Mouse (Mus musculus): ENCODE measurements at regions not wholly inside any gene's neighbourhood (a gene's known extent, or its start where the extent isn't known, plus 50 kb on each side); places are given as distances from the start of the nearest gene placed in this dataset.

DNA sequence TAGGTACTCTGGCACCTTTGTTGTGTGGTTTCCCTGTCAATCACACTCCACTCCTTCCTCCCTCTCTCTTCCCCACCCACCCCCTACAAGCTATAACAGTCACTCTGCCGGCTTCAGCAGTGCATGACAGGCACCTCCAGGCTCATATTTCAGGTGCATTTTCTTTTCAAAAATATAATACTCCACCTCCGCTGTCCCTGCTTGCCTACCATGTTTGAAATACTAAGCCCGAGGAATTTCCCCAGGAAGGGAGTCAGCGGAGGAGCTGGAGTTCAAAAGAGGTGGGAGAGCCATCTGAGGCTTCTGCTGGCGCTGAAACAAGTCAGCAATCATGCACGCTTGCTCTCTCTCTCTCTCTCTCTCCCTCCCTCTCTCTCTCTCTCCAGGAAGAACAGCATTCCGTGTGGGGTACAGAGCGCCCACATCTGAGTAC is 96.5 kb upstream of the Basp1 start:
- WGBS, result 48% methylated on average over 8 of the region's 8 CpGs
- Histone ChIP-seq H3K4me1 (replicated peaks; ENCODE audit: control insufficient read depth, insufficient read depth, low read length) (no peaks in the 10 kb centered on the region), H3K27me3 (replicated peaks; ENCODE audit: control insufficient read depth, insufficient read depth, low read length) (peaks cover 37% of the 10 kb centered on the region), H3K4me3 (replicated peaks; ENCODE audit: low read length) (no peak overlapping the region), H3K9me3 (ENCODE audit: control insufficient read depth, low read length) (no peaks in the 10 kb centered on the region), H3K9ac (replicated peaks; ENCODE audit: low read depth, low read length) (no peak overlapping the region), H3K27ac (ENCODE audit: low read length) (no peak overlapping the region), H3K36me3 (ENCODE audit: control insufficient read depth, insufficient read depth) (no peaks in the 10 kb centered on the region), H3K4me2 (ENCODE audit: low read length) (no peak overlapping the region)
- ATAC-seq, result no peak

DNA sequence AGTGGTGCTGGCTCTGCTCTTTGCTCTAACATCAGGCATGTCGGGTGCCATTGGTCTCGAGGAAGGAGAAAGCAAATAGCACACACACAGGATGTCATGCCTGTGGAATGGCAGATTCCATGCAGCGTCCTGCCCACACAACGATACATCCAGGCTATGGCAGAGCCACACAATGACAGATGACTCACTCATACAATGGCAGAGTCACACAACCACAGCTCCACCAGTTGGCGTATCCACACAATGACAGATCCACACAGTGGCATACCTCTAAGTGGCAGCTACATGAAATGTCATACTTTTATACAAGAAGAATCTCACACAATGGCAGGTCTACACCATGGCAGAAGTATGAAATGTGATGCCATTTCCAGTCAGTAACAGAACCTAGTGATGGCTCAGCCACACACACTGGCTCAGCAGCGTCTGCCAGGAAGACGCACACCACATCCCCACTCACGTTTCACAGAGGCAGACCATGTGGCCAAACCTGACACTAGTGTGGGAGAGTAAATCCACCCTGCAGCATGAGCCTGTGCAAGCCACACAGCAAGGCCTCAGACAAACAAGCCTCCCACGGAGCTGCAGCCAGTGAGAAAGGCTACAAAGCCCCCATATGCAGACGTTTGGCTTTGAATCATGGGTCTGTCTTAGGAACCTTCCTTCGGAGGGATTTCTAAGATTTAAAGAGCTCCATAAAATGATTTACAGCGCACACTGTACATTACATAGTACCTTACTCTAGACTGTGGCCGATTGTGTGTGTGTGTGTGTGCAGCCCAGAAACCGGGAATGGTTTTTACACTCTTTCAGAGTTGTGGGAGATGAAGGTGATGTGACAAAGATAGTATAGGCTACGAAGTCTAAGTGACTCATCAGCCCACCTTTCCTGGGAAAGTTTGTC is 104.0 kb upstream of the Myo10 start:
- ATAC-seq, result no peak
- WGBS, result 83% methylated on average over 15 of the region's 15 CpGs
- no peaks in the 10 kb centered on the region for H3K9me3 ChIP-seq (ENCODE audit: control insufficient read depth, low read length)

DNA sequence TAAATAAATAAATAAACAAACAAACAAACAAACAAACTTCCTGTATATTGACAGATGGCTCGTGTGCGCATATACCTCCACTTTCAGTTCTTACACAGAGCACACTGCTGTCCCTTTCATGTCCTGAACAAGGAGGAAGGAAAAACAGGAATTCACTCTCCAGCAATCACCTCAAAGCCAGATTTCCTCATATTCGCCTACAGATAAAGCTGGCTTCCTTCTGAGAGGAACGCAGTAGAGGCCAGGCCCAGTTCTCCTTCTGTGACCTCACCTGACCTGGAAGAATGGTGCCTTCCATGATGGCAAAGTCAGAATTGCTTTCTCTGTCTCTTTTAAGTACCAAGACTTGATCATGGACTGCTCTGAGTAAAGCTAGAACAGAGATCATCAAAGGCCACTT is 98.1 kb upstream of the Myo10 start:
- H3K4me2 ChIP-seq (ENCODE audit: low read length), result no peak overlapping the region
- WGBS, result 96% methylated on average over 4 of the region's 4 CpGs
- H3K4me1 ChIP-seq (replicated peaks; ENCODE audit: control insufficient read depth, insufficient read depth, low read length), result no peaks in the 10 kb centered on the region

More for the DNA sequence above, 104.0 kb upstream of the Myo10 start:
- Histone ChIP-seq H3K4me3 (replicated peaks; ENCODE audit: low read length) (no peak overlapping the region), H3K36me3 (ENCODE audit: control insufficient read depth, insufficient read depth) (no peaks in the 10 kb centered on the region), H3K4me1 (replicated peaks; ENCODE audit: control insufficient read depth, insufficient read depth, low read length) (no peaks in the 10 kb centered on the region), H3K9ac (replicated peaks; ENCODE audit: low read depth, low read length) (no peak overlapping the region), H3K27ac (ENCODE audit: low read length) (no peak overlapping the region), H3K4me2 (ENCODE audit: low read length) (no peak overlapping the region), H3K27me3 (replicated peaks; ENCODE audit: control insufficient read depth, insufficient read depth, low read length) (no peaks in the 10 kb centered on the region)

DNA sequence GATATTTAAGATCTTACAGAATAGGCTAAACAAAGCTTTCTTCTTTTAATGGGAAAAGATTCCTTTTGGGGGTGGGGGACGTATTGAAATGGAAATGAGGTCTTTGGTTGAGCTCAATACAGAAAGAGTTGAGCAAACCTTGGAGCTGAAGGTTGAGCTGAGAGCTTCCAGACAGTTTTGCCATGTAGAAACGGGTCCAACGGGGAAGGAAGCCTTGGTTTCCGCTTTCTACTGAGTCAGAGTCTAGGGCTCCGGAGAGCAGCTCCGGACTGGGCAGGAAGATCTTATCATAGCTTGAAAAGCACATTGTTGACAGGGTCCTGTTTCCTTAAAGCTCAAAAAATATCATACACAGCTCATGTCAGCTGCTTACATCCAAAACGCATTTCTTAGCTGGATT is 97.0 kb upstream of the Myo10 start:
- no peaks in the 10 kb centered on the region for H3K36me3 ChIP-seq (ENCODE audit: control insufficient read depth, insufficient read depth)
- no peaks in the 10 kb centered on the region for H3K9me3 ChIP-seq (ENCODE audit: control insufficient read depth, low read length)
- no peak overlapping the region for H3K9ac ChIP-seq (replicated peaks; ENCODE audit: low read depth, low read length)
- no peak for ATAC-seq
- H3K4me3 ChIP-seq (replicated peaks; ENCODE audit: low read length), result no peak overlapping the region
- H3K27me3 ChIP-seq (replicated peaks; ENCODE audit: control insufficient read depth, insufficient read depth, low read length), result no peaks in the 10 kb centered on the region
- H3K4me1 ChIP-seq (replicated peaks; ENCODE audit: control insufficient read depth, insufficient read depth, low read length), result no peaks in the 10 kb centered on the region
- no peak overlapping the region for H3K27ac ChIP-seq (ENCODE audit: low read length)
- WGBS, result 63% methylated on average over 7 of the region's 7 CpGs
- H3K4me2 ChIP-seq (ENCODE audit: low read length), result no peak overlapping the region

More for the DNA sequence above, 98.1 kb upstream of the Myo10 start:
- H3K4me3 ChIP-seq (replicated peaks; ENCODE audit: low read length), result no peak overlapping the region
- ATAC-seq, result no peak
- no peaks in the 10 kb centered on the region for H3K9me3 ChIP-seq (ENCODE audit: control insufficient read depth, low read length)
- H3K27ac ChIP-seq (ENCODE audit: low read length), result no peak overlapping the region
- H3K27me3 ChIP-seq (replicated peaks; ENCODE audit: control insufficient read depth, insufficient read depth, low read length), result no peaks in the 10 kb centered on the region
- H3K9ac ChIP-seq (replicated peaks; ENCODE audit: low read depth, low read length), result no peak overlapping the region
- no peaks in the 10 kb centered on the region for H3K36me3 ChIP-seq (ENCODE audit: control insufficient read depth, insufficient read depth)

DNA sequence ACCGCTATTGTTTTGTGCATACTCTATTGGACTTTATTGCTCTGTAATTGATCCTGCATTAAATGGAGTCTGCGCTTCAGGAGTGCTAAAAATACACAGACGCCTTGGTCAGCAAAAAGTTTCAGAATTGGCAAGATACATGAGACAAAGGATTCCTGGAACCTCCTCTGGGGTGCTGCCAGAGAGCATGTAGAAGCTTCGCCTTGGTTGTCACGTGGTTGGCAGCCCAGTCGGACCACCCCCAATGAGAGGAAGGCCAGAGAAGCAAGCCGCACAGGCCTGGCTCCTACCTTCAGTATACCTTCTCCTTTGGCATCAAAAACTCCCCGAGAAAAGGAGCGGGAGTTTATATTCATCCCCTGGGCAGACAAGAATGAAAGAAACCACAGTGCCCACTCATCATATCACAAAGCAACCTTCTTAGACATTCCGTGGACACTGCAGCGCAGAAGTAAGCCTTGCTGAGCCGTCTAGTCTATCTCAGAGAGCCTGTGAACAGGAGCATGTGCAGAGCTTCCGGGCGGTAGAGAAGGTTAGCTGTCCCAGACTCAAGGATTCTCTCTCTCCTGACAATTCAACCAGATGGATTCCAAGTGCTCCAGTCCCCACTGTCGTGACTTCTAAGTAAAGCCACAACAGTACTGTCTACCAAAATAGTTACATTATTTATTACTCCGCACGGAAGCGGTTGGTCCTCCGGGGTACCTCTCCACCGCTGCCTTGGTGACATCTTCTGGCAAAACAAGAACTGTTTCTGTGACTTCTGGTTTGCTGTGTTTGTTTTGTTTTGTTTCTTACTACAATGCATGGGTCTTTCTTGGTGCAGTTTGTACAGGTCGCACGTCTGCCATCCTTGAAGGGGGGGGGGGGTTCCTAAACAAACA is 85.6 kb upstream of the Myo10 start:
- ATAC-seq, result no peak
- no peaks in the 10 kb centered on the region for H3K36me3 ChIP-seq (ENCODE audit: control insufficient read depth, insufficient read depth)
- 73% methylated on average over 22 of the region's 22 CpGs for WGBS
- no peaks in the 10 kb centered on the region for H3K9me3 ChIP-seq (ENCODE audit: control insufficient read depth, low read length)
- no peaks in the 10 kb centered on the region for H3K4me1 ChIP-seq (replicated peaks; ENCODE audit: control insufficient read depth, insufficient read depth, low read length)
- no peak overlapping the region for H3K27ac ChIP-seq (ENCODE audit: low read length)
- H3K9ac ChIP-seq (replicated peaks; ENCODE audit: low read depth, low read length), result no peak overlapping the region
- no peak overlapping the region for H3K4me3 ChIP-seq (replicated peaks; ENCODE audit: low read length)
- H3K4me2 ChIP-seq (ENCODE audit: low read length), result no peak overlapping the region
- no peaks in the 10 kb centered on the region for H3K27me3 ChIP-seq (replicated peaks; ENCODE audit: control insufficient read depth, insufficient read depth, low read length)

DNA sequence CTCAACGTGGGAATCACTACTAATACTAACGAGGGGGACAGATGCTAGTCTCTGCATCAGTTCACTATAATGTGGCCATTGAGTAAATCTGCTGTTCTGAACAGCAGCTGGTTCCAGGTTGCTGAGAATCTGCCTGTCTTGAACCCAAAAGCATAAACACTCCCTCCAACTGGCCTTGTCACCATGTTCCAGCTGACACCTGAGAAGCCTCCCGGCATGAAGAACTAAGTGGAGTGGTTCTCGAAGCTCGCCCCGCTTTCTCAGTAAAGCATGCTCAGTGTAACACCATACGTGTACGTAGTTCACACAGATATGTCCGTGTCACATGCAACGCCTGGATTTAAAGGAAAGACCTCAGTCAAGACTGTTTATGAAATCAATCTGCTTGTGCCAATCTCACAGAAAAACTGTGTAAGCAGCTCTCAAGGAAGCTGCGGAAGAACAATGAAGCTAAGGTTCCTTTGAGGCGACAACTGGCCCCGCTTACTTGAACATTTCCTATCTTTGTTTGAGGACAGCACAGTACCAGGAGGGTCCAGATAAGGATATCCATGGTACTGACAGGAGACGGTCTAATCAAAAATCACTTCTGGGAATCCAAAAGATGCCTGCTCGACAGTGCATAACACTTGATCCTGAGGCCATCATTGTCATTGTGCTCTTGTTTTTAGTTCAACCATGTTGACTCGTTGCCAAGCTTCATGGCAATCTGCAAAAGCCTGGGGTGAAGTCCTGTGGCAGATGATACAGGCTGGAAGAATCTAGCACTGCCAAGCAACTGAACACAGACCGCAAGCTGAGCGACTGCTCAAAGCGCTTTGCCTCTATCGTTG is 82.8 kb upstream of the Myo10 start:
- no peak overlapping the region for H3K4me2 ChIP-seq (ENCODE audit: low read length)
- H3K9me3 ChIP-seq (ENCODE audit: control insufficient read depth, low read length), result no peaks in the 10 kb centered on the region
- H3K4me3 ChIP-seq (replicated peaks; ENCODE audit: low read length), result no peak overlapping the region
- H3K36me3 ChIP-seq (ENCODE audit: control insufficient read depth, insufficient read depth), result no peaks in the 10 kb centered on the region
- no peaks in the 10 kb centered on the region for H3K4me1 ChIP-seq (replicated peaks; ENCODE audit: control insufficient read depth, insufficient read depth, low read length)
- no peak for ATAC-seq
- WGBS, result 79% methylated on average over 20 of the region's 20 CpGs
- no peak overlapping the region for H3K27ac ChIP-seq (ENCODE audit: low read length)
- no peaks in the 10 kb centered on the region for H3K27me3 ChIP-seq (replicated peaks; ENCODE audit: control insufficient read depth, insufficient read depth, low read length)
- no peak overlapping the region for H3K9ac ChIP-seq (replicated peaks; ENCODE audit: low read depth, low read length)

DNA sequence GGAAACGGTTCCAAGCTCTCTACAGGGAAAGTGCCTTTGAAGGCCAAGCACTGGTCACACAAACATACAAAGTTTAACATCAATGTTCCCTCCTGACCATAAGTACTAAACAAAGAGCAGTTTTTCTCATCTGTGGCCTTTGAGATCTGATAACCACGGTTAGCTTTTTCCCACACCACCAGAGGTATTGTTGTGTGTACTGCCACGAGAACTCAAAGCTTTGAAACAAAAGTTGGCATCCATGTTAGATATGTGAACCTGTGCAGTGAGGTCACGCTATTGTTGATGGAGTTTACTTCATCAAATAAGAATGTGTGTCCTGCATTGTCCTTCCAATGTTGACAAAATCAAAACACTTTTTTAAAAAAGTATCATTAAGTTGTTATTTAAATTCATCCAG is 79.9 kb upstream of the Myo10 start:
- Histone ChIP-seq H3K9me3 (ENCODE audit: control insufficient read depth, low read length) (no peaks in the 10 kb centered on the region), H3K36me3 (ENCODE audit: control insufficient read depth, insufficient read depth) (no peaks in the 10 kb centered on the region), H3K27me3 (replicated peaks; ENCODE audit: control insufficient read depth, insufficient read depth, low read length) (no peaks in the 10 kb centered on the region), H3K9ac (replicated peaks; ENCODE audit: low read depth, low read length) (no peak overlapping the region), H3K4me1 (replicated peaks; ENCODE audit: control insufficient read depth, insufficient read depth, low read length) (no peaks in the 10 kb centered on the region), H3K27ac (ENCODE audit: low read length) (no peak overlapping the region), H3K4me2 (ENCODE audit: low read length) (no peak overlapping the region), H3K4me3 (replicated peaks; ENCODE audit: low read length) (no peak overlapping the region)
- ATAC-seq, result no peak
- WGBS, result 76% methylated on average over 4 of the region's 4 CpGs

DNA sequence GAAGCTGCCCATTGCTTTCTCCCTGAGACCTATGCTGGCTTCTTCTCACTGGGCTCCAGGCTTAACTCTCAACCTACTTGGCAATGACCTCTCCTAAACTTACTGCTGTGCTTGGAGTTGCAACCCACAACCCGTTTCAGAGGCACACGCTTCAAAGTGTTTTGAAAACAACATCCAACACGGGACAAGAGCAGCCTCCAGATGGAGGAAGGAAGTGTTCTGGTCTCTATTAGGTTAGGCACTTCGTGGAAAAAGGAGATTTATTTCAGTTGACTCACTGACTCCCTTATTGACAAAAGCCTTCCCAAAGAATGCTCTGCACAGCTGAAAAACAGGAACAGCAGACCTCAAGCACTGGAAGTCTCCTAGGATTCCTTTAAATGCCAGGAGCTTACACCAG is 76.1 kb upstream of the Myo10 start:
- WGBS, result 72% methylated on average over 4 of the region's 4 CpGs
- H3K4me2 ChIP-seq (ENCODE audit: low read length), result no peak overlapping the region

More for the DNA sequence above, 76.1 kb upstream of the Myo10 start:
- Histone ChIP-seq H3K36me3 (ENCODE audit: control insufficient read depth, insufficient read depth) (no peaks in the 10 kb centered on the region), H3K4me3 (replicated peaks; ENCODE audit: low read length) (no peak overlapping the region), H3K27me3 (replicated peaks; ENCODE audit: control insufficient read depth, insufficient read depth, low read length) (no peaks in the 10 kb centered on the region), H3K4me1 (replicated peaks; ENCODE audit: control insufficient read depth, insufficient read depth, low read length) (no peaks in the 10 kb centered on the region), H3K9me3 (ENCODE audit: control insufficient read depth, low read length) (no peaks in the 10 kb centered on the region), H3K9ac (replicated peaks; ENCODE audit: low read depth, low read length) (no peak overlapping the region), H3K27ac (ENCODE audit: low read length) (no peak overlapping the region)
- no peak for ATAC-seq

Data from forebrain, embryonic 16.5 days (tissue).